Mouse (Mus musculus) gastrocnemius, adult 8-10 months (tissue): ENCODE measurements around the gene Slc35f2. TPM values are rescaled to one million over a fixed set of nuclear protein-coding genes. Genes with fewer than 3 reads are reported as not detected.

Experiments
- DNase-seq, 2 experiments: peaks; one replicate each; pipeline ENCODE4 v3.0.0; 2022; ENCODE audit warnings: low spot score in 2 of 2
- total RNA-seq, 4 experiments: library from RNA; stranded (reverse); gene quantifications; 2 replicates each; pipeline ENCODE4 v1.2.4; 2022

Slc35f2 gene
- not detected for total RNA-seq

GRCm38 (mm10) chr9:53771344-53772021 lies at the start of gene Slc35f2:
Gene Slc35f2, plus strand, starts transcription at chr9:53771538.
- DNase-seq, result no peak

- DNase-seq, result no peak
Measured at GRCm38 (mm10) chr9:53740829-53741404, 30.4 kb upstream of the Slc35f2 start.

GRCm38 (mm10) chr9:53750411-53750810 lies 20.9 kb upstream of the Slc35f2 start:
- no peak for DNase-seq

GRCm38 (mm10) chr9:53750899-53751298 lies 20.4 kb upstream of the Slc35f2 start:
- no peak for DNase-seq

GRCm38 (mm10) chr9:53754801-53755200 lies 16.5 kb upstream of the Slc35f2 start:
- DNase-seq, result no peak

DNA sequence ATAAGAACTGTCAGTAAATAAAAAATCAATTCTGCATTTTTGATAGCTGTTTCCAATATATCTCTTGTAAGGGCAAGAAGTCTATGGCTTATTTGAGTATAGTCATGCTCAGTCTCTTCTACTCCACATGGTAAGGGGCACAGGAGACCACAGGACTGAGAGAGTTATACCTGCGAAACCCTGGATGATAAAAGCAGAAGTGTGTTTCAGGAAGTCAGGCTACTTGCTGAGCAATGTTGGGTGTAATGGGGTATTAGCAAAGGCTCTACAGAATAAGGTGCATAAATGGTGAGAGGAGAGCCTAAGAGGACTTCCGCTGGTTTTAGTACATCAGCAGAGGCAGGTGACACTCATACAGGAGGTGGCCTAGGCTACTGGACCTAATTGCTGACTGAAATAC lies 13.2 kb upstream of the Slc35f2 start:
- no peak for DNase-seq

DNA sequence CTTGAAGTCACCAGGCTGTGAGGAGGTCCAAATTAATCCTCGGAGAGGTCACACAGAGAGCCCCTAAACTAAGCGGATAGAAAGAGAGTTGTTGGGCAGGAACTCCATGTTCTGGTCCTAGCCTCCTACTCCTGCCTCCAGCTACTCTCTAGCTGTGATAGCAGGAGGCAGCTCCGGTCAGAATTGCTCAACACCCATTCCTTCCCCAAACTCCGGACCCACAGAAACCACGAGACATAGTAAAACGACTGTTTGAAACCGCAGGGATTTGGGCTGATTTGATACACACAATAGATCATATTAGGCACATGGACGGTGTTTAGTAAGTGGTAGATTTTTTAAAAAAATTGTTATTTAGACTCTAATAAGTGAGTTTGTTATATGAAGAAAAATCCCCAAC lies 6.6 kb upstream of the Slc35f2 start:
- no peak for DNase-seq

- DNase-seq, result no peak
Measured at GRCm38 (mm10) chr9:53768486-53768885, 2.9 kb upstream of the Slc35f2 start.

DNA sequence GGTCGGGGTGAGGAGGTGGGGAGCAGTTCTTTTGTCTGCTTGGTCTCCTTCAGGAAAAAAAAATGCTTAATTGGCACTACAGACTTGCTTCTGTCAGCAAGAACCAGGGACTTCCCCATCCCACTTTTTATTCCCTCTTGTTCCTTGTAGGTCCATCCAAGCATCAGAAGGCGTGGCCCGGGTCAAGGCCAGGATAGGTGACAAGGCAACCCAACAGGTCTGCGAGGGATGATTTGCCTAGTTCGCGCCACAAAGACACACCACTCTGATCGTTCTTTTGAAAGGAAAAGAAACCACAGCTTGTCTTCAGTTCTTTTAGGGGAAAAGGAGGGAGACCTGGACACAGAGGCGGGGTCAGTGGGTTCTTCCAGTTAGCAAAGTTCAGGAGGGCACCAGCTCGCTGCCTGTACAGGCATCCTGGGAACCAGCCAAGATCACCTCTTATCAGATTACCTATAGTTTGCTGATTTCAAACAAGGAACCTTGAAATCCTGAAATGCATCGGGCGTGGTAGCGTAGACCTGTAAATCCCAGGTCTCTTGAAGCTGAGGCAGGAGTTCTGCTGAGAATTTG lies 481 bp upstream of the Slc35f2 start:
- DNase-seq, result no peak

DNA sequence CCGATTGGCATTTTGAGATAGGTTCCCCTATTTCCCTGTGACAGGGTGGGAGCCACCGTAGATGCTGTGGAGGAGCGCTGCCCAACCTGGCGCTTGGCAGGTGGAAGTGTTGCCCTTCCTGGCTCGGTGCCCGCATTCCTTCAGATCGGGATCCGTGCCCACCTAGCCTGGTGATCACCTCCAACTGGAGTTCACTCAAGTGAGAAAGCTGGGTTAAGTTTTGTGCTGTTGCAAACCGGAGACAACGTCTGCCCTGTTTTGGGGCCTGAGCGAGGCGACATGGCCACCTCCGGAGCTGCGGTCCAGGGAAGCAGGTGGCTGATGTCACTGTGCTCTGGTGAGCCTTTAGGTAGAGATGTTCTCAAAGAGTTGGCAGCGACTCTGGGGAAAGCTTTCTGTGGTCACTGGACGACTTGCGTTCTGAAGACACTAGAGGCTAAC lies 803 bp downstream of the Slc35f2 start:
- no peak for DNase-seq

DNA sequence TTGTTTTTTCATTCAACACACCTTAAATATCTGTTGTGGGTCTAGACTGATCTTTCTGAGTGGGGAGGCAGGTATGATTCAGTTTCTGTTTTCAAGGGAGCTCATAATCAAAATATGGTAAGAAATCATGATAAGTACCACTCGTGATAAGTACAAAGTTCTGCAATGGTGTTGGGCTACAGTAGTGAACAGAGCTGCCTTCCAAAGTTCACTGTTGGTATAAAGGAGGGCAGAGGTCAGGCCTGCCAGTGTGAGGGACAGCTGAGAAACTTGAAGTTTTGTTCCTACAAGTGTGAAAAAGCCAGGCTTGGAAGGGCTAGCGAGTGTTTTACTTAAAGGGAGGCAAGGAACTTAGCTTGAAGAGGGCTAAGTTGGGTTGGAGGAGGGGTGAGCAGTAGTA lies 4.2 kb downstream of the Slc35f2 start:
- DNase-seq, result no peak

DNA sequence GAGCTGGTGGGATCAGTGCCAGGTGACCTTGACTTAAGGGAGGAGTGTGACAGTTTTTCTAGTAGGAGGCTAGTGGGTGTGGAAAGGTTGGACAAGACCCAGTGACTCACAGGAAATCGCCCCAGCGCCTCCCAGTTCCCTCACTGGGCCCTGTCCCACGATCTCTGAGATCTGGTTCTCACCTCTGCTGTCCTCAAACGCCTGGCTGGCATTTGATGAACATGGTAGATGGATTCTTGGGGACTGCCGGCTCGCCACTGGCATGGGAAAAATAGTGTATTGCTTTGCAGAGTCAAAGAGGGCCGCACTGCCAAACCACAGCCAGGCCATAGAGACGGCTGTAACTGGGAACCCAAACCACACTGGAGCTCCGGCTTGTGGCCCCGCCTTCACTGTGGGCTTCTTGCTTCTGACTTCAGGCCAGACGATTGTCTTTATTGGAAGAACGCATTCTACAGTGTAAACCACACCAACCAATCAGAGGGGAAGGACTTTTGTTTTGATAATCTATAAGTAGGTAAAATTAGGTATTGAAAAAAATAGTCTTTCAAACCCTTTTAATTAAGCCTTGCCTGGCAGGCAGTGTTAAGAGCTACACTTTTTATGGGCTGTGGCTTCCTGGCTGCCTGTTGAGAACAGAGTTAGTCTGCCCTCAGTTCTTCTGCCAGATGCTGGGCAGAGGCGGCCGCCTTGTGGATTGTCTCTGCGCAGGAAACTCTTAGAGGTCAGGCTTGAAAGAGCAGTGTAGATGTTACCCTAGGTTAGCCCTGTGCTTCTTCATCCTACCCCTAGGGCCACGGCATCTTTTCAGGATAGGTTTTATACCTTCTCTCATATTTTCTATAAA lies 15.4 kb downstream of the Slc35f2 start:
- DNase-seq, result no peak

DNA sequence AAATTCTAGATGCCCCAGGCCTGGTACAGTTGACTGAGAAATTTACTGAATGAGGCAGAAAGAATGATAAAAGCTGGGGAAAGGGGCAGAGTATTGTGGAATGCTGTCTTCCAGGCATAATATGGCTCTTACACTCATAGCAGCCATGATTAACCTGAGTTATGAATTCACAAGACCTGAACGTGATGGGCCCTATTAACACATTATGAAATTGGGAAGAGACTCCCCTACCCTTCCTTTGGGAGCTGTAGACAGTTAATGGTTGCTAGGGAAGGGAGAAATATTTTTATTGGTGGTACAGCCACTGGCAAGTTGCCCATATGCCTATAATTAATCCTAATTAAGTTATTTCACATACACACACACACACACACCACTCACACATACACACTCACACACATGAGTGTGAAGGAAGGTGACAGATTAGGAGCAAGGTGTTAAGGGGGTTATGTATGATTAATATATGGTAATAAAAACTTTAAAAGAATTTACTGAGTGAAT lies 22.5 kb downstream of the Slc35f2 start:
- no peak for DNase-seq

GRCm38 (mm10) chr9:53794490-53794889 lies 23.2 kb downstream of the Slc35f2 start:
- DNase-seq, result no peak

DNA sequence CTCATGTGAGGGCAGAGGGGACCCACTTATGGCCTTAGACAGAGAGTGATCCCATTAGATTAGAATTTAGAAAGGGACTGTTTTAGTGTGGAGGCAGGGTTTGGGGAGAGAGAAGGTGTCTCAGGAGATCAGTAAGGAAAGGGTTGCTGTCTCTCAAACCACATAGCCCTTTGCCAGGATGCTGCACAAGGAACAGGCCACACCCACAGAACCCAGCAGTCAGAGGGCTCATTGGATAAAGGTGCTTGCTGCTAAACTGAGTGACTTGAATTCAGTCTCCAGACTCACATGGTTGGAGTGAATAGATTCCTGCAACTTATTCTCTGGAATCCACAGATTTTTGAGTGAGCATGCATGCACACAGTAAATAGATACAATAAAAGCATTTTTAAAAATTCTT lies 24.0 kb downstream of the Slc35f2 start:
- no peak for DNase-seq

GRCm38 (mm10) chr9:53796386-53796785 lies 25.0 kb downstream of the Slc35f2 start:
- no peak for DNase-seq

- no peak for DNase-seq
Measured at GRCm38 (mm10) chr9:53797141-53797540, 25.8 kb downstream of the Slc35f2 start.

GRCm38 (mm10) chr9:53802921-53803320 lies 31.6 kb downstream of the Slc35f2 start:
- DNase-seq, result no peak

DNA sequence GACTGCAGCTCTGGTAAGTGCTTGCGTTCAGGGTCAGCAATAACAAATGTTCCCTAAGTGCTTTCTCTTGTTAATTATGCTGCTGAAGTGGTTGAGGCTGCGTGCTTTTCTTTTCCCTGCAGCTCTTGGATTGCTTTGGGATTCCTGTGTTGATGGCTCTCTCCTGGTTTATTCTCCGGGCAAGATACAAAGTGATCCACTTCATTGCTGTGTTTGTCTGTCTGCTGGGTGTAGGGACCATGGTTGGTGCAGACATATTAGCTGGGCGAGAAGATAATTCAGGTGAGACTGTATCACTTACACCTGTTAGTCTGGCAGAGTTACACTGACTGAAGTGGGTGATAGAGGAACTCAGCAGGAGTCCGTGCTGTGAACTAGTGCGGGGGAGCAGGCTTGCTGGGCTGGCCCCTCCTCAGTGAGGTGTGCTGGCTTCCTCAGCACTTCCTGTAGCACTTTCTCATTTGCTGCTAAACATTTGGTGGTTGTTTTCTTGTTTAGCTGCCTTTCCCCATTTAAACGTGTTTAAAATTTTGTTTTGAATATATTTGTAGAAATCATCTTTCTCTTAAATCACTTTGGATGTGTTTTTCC lies 35.3 kb downstream of the Slc35f2 start:
- no peak for DNase-seq

DNA sequence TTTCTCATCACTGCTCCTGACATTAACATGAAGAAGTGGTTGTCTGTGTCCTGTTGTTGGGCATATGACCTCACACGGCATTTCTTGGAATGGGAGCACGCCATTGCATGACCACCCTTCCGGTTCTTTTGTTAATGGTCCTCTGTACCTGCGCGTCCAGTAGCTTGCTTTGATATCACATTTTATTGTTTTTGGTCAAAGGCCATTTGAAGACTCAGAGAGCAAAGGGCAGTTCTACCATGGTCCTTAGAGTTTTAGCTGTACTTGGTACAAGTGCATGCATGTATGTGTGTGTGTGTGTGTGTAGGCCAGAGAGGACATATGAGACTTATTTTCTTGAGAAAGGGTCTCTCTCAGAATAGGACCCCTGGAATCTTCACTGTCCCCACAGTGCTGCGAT lies 42.1 kb downstream of the Slc35f2 start:
- no peak for DNase-seq

DNA sequence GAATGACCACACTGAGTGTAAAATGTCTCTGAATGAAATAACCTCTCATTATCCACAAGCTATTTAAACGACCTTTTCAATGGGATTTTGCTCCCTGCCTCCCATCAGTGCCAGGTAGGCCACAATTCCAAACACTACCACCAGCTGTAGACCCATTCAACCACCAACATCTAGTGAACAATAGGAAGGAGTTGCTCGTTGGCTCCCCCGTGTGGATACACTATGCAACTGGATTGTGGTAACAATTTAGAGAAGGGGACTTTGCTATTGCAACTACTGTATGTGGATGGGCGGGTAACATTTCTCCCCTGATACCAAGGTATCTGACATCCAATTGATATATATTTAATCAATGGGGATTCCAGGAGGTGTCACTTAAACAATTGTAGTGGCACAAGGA lies 47.4 kb downstream of the Slc35f2 start:
- DNase-seq, result no peak

DNA sequence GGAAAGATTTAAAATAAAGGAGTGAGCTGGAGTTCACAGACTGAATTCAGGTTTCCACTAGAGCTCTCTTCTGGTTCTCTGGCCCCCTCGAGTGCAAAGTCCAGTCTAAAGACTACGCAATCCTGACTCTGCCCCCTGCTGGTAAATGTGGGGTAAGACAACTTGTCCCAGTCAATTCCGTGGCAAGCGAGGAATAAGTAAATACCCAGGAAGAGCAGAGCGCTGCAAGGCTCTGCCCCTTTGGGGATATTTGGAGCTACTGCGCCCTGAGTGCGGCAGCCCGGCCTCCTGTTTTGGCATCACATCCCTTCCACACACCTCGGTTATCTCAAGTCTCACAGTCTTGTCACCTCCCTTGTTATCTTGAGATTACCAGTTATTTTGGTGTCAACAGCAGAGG lies 54.0 kb downstream of the Slc35f2 start:
- DNase-seq, result no peak
